Mouse (Mus musculus) liver, embryonic 16.5 days (tissue): ENCODE data around the gene Ube2n. TPM values are rescaled to one million over a fixed set of nuclear protein-coding genes. Genes with fewer than 3 reads are reported as not detected.

Experiments used
- ATAC-seq: fragments of 200-750 bp; cut with Nextera tagmentation; 2 replicates; pipeline ENCODE4 v1.8.0; 2017; ENCODE audit warnings: low read depth, mild to moderate bottlenecking, moderate number of reproducible peaks, moderate library complexity
- H3K27ac ChIP-seq: fragments of 300-500 bp; sonication (generic); 2 replicates; pipeline ENCODE4 v1.5.1; 2014; ENCODE audit warnings: mild to moderate bottlenecking, low read length
- H3K27me3 ChIP-seq: fragments of 300-500 bp; sonication (generic); 2 replicates; pipeline ENCODE4 v1.6.1; 2014; ENCODE audit warnings: low read depth, low read length, mixed read lengths; ENCODE audit not compliant: control insufficient read depth, insufficient read depth
- H3K36me3 ChIP-seq: fragments of 300-500 bp; sonication (generic); 2 replicates; pipeline ENCODE4 v1.6.1; 2014; ENCODE audit warnings: mild to moderate bottlenecking; ENCODE audit not compliant: control insufficient read depth, insufficient read depth
- H3K4me1 ChIP-seq: fragments of 300-500 bp; sonication (generic); 2 replicates; pipeline ENCODE4 v1.6.1; 2014; ENCODE audit warnings: low read depth, low read length, mixed read lengths; ENCODE audit not compliant: control insufficient read depth
- H3K4me2 ChIP-seq: fragments of 300-500 bp; sonication (generic); 2 replicates; pipeline ENCODE4 v1.6.1; 2014; ENCODE audit warnings: low read depth, low read length, mixed read lengths
- H3K4me3 ChIP-seq: fragments of 300-500 bp; sonication (generic); 2 replicates; pipeline ENCODE4 v1.5.1; 2014; ENCODE audit warnings: low read depth, mild to moderate bottlenecking, low read length
- H3K9ac ChIP-seq: fragments of 300-500 bp; sonication (generic); 2 replicates; pipeline ENCODE4 v1.6.1; 2014; ENCODE audit warnings: low read depth, low read length
- H3K9me3 ChIP-seq: fragments of 300-500 bp; sonication (generic); replicated peaks from 2 replicates; pipeline ENCODE4 v1.6.1; 2016; ENCODE audit warnings: low read length; ENCODE audit not compliant: control insufficient read depth
- WGBS: fragments of 180-500 bp; shearing (Covaris S2); extraction: QIAGEN DNeasy Blood & Tissue Kit; methylation state at CpG from one replicate; pipeline ENCODE4 v1.1.7; 2014; ENCODE audit not compliant: insufficient replicate concordance; 5-methylcytosine and 5-hydroxymethylcytosine counted together
- microRNA-seq: library from miRNA; unstranded; fragments of <30 nt; microRNA quantifications from one replicate; pipeline ENCODE4, GENCODE M21; 2016
- polyA plus RNA-seq: library from polyadenylated mRNA; unstranded; fragments of >200 nt; fragmentation: Nextera tagmentation; extraction: Ambion mirVana; gene quantifications from 2 replicates; pipeline ENCODE4 v1.2.1, GENCODE M21; 2015

Gene Ube2n
- polyA plus RNA-seq, 1 experiment from 2014 or later = 103 TPM

- Histone ChIP-seq H3K27me3 (no peaks in the 10 kb centered on the region), H3K36me3 (no peaks in the 10 kb centered on the region), H3K27ac (no peak overlapping the region), H3K4me3 (no peak overlapping the region), H3K9me3 (no peaks in the 10 kb centered on the region; the same call in 1 of the 2 replicates), H3K4me2 (no peak overlapping the region), H3K4me1 (no peaks in the 10 kb centered on the region), H3K9ac (no peak overlapping the region)
- WGBS = 57% methylated on average over 8 of the region's 8 CpGs
- ATAC-seq = no peak
These were observed 72.7 kb downstream of the Ube2n start for GRCm38 (mm10) chr10:95587509-95588220.

DNA sequence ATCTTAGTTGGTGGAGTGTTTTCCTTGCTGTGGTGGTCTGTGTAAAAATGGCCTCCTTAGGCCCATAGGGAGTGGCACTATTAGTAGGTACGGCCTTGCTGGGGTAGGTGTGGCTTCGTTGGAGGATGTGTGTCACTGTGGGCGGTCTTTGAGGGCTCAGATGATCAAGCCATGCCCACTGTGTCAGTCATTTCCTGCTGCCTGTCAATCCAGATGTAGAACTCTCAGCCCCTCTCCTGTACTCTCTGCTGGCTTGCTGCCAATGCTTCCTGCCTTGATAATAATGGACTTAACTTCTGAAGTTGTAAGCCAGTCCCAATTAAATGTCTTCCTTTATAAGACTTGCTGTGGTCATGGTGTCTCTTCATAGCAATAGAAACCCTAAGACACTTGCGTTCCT lies 74.3 kb downstream of the Ube2n start:
- no peaks in the 10 kb centered on the region; the same call in 1 of the 2 replicates for H3K9me3 ChIP-seq
- H3K4me1 ChIP-seq = no peaks in the 10 kb centered on the region
- no peak overlapping the region for H3K4me2 ChIP-seq
- H3K27ac ChIP-seq = no peak overlapping the region
- H3K4me3 ChIP-seq = no peak overlapping the region
- 74% methylated on average over 4 of the region's 4 CpGs for WGBS
- H3K36me3 ChIP-seq = no peaks in the 10 kb centered on the region
- no peak for ATAC-seq
- H3K9ac ChIP-seq = no peak overlapping the region
- no peaks in the 10 kb centered on the region for H3K27me3 ChIP-seq

DNA sequence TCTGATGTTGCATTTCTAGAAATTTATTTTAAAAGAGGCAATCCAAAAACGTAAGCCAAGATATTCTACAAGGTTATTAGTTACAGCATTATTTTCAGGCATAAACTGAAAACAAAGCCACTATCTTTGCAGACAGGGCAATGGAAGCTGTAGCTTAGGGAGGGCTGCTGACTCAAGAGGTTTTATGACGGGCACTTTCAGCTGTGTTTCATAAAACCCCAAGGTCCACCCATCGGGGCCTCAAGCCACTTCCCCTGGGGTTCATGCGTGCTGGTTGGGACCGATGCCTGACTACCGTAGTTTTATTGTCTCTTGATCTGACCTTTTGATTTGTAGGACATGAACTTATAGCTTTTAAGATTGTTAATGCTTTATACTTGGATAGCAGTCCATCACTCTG lies 75.3 kb downstream of the Ube2n start:
- H3K27me3 ChIP-seq = no peaks in the 10 kb centered on the region; the same call in 1 of the 2 replicates
- no peak overlapping the region for H3K4me2 ChIP-seq
- WGBS = 48% methylated on average over 6 of the region's 6 CpGs
- no peak overlapping the region for H3K4me3 ChIP-seq
- no peak overlapping the region for H3K27ac ChIP-seq
- H3K9me3 ChIP-seq = no peaks in the 10 kb centered on the region; the same call in 1 of the 2 replicates
- no peaks in the 10 kb centered on the region for H3K36me3 ChIP-seq
- H3K4me1 ChIP-seq = no peaks in the 10 kb centered on the region; the same call in 1 of the 2 replicates
- ATAC-seq = no peak
- H3K9ac ChIP-seq = no peak overlapping the region

GRCm38 (mm10) chr10:95591257-95591656 lies 76.3 kb downstream of the Ube2n start:
- ATAC-seq = no peak
- Histone ChIP-seq H3K27me3 (no peaks in the 10 kb centered on the region; the same call in 1 of the 2 replicates), H3K27ac (no peak overlapping the region), H3K4me2 (no peak overlapping the region), H3K36me3 (no peaks in the 10 kb centered on the region), H3K9ac (no peak overlapping the region), H3K4me3 (no peak overlapping the region), H3K4me1 (peaks cover 3% of the 10 kb centered on the region), H3K9me3 (no peaks in the 10 kb centered on the region; the same call in 1 of the 2 replicates)
- 57% methylated on average over 4 of the region's 4 CpGs for WGBS

DNA sequence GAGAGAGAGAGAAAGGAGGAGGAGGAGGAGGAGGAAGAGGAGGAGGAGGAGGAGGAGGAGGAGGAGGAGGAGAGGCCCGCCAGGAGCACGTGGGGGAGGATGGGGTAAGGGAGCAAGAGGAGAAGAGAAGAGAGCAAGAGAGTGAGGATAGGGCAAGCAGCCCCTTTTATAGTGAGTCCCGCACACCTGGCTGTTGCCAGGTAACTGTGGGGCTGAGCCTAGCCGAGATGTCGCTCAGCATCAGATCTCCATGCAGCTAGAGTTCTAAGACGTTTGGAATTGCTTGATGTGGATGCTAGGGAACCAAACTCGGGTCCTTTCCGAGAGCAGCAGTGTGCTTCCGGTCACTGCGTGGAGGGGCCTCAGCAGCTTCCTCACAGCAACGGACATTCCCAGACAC lies 79.5 kb downstream of the Ube2n start:
- Histone ChIP-seq H3K9me3 (no peaks in the 10 kb centered on the region), H3K9ac (no peak overlapping the region), H3K4me2 (no peak overlapping the region), H3K4me1 (peaks cover 3% of the 10 kb centered on the region), H3K4me3 (no peak overlapping the region), H3K27ac (no peak overlapping the region), H3K36me3 (no peaks in the 10 kb centered on the region), H3K27me3 (no peaks in the 10 kb centered on the region; the same call in 1 of the 2 replicates)
- no peak for ATAC-seq
- WGBS = 58% methylated on average over 11 of the region's 11 CpGs

Small RNA genes within 50 kb of the gene (microRNA-seq; reads per million reads assigned to microRNA genes)
- gene Mir3058 = 38.6 reads per million, percentile 45 among the genes with 10 or more reads in this experiment

Other genes with a start within 250 kb of the Ube2n start
- 4.2 and 4.4 TPM in 2 replicates for gene Cradd, start 191.0 kb upstream of the Ube2n start, polyA plus RNA-seq
- gene Socs2, start 98.0 kb upstream of the Ube2n start, polyA plus RNA-seq = 4.0 and 5.4 TPM in 2 replicates
- gene Mrpl42, start 13.2 kb upstream of the Ube2n start, polyA plus RNA-seq = 145 and 152 TPM in 2 replicates
- gene Nudt4, start 49.0 kb downstream of the Ube2n start, polyA plus RNA-seq = 76.2 and 79.2 TPM in 2 replicates
- gene Anapc15-ps, start 158.3 kb downstream of the Ube2n start, polyA plus RNA-seq = not detected in 2 replicates